Mouse (Mus musculus): ENCODE results near the gene Timm10.

- TF ChIP-seq CTCF (IDR thresholded peaks at IDR 0.05; ENCODE audit: borderline replicate concordance, extremely low read depth, insufficient read depth, insufficient read length), result no peak
- no peak for TF ChIP-seq POLR2A (IDR thresholded peaks at IDR 0.05; ENCODE audit: borderline replicate concordance, extremely low read depth, insufficient read depth, insufficient read length, poor library complexity, severe bottlenecking)
These were observed 33.4 kb downstream of the Timm10 start for GRCm38 (mm10) chr2:84859991-84860780.

All from brain, embryonic 14.5 days (tissue).